Comparison of ENCODE assay signal across 14 mouse cellular contexts in the genomic region with DNA sequence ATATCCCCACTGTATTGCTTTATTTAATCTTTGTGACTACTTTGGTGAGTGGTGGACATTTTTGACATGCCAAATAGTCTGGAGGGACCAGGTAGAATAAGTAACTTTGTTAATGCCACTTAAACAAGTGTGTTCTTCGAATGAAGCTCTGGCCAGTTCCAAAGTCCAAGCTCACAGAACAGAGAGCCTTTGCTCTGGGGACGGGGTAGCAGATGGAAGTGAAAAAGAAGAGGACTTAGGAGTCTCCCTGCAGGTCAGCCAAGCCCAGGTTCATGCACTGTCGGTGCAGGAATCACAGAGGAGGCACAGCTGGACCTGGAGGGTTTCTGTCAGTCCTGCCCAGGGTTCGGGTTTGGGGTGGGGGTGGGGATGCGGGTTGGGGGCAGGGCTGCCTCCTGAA. TPM values are rescaled to one million over a fixed set of nuclear protein-coding genes. Genes with fewer than 3 reads are reported as not detected.
"Had no signal": no experiment of that assay in that cellular context is flagged by ENCODE, and none has a peak within 500 bp of the region (broad histone marks: within the 10 kb centered on the region; RNA-seq: fewer than 3 reads in every experiment).

No protein-coding gene starts in this region.

- H3K4me3 ChIP-seq: intestine, embryonic 15.5 days; limb, embryonic 13.5 days; liver, embryonic 15.5 days had no signal

- H3K27ac ChIP-seq: intestine, embryonic 15.5 days; limb, embryonic 13.5 days; liver, embryonic 15.5 days had no signal

- H3K4me2 ChIP-seq: intestine, embryonic 15.5 days; limb, embryonic 13.5 days; liver, embryonic 15.5 days had no signal

- H3K36me3 ChIP-seq: intestine, embryonic 15.5 days; limb, embryonic 13.5 days; liver, embryonic 15.5 days had no signal

- DNase-seq: left cerebral cortex, postnatal 4 days; lung, adult 2 months; lung, postnatal 36 days; right cerebral cortex, postnatal 4 days; spleen, adult 18-20 months; thymus, adult 18-20 months; thymus, postnatal 14 days had no signal

- ATAC-seq: intestine, embryonic 15.5 days; lung, postnatal 0 days had no signal

- H3K9ac ChIP-seq: intestine, embryonic 15.5 days; limb, embryonic 13.5 days; liver, embryonic 15.5 days had no signal

- H3K9me3 ChIP-seq: intestine, embryonic 15.5 days; limb, embryonic 13.5 days; liver, embryonic 15.5 days had no signal

RNA-seq across cellular contexts. Expression of a gene that starts 1.1 kb away (rescaled TPM):
- total RNA-seq: liver, adult 2 months; megakaryocyte progenitor cell, adult 5-6 weeks; neutrophil, adult 5-6 weeks had no signal
- polyA plus RNA-seq: liver, embryonic 15.5 days had no signal
